Mouse (Mus musculus) cerebellum, adult 11-12 months (tissue): ENCODE measurements at regions not wholly inside any gene's neighbourhood (a gene's known extent, or its start where the extent isn't known, plus 50 kb on each side); places are given as distances from the start of the nearest gene placed in this dataset.

Experiments
- DNase-seq: peaks from one replicate; pipeline ENCODE4 v3.0.0; 2022

DNA sequence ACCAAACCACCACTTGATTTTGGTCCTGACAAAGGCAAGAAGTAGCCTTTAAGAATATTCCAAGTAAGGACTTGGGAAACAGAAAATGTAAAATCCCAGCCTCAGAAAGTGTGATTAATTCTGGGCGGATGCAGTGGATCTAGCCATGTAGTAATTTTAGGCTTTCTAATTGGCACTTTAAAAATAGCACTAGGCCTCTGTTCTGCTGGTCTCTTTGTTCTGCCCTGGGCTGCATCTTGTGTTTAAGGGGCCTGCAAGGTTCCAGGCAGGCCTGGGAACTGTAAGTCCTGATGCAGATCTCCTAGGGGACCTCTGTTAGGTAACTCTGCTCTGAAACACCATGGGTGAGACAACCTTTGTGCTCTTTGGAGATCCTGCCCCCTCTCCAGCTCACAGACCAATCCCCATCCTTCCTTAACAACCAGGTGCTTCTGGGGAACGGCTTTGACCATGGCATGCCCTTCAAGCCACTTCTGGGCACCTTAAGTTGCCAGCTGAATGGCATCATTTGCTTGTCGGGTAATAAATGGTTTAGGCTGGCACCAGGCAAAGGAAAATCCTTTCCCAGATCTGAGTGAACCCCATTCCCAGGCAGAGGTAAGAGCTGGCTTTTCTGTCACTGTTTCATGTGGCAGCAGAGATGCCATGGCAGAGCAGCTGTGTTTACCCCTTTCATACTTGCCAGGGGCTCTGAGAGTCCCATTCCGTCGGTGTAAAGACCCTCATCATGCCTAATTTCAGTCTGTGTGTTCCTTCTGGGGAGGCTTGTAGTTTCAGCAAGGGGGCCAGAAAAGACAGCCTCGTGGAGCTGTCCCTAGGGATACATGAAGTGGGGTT is 115.3 kb upstream of the Peli2 start:
- DNase-seq, result no peak

DNA sequence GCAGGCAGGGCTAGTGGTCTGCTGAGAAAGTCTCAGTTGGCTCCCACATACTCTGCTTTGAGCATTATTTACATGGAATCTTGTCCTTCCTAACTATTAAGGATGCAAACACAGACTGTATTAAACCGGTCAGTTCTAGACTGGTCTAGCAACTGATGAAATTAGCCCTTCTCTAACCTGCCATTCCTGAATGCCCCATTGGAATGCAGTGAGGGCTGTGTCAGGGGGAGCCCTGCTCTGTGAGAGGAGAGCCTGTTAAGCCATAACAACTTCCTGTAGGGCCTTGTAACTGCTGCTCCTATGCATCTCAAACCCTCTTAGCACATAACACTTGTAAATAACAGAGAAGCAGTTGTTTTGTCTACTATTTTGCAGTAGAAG is 114.7 kb upstream of the Peli2 start:
- no peak for DNase-seq

DNA sequence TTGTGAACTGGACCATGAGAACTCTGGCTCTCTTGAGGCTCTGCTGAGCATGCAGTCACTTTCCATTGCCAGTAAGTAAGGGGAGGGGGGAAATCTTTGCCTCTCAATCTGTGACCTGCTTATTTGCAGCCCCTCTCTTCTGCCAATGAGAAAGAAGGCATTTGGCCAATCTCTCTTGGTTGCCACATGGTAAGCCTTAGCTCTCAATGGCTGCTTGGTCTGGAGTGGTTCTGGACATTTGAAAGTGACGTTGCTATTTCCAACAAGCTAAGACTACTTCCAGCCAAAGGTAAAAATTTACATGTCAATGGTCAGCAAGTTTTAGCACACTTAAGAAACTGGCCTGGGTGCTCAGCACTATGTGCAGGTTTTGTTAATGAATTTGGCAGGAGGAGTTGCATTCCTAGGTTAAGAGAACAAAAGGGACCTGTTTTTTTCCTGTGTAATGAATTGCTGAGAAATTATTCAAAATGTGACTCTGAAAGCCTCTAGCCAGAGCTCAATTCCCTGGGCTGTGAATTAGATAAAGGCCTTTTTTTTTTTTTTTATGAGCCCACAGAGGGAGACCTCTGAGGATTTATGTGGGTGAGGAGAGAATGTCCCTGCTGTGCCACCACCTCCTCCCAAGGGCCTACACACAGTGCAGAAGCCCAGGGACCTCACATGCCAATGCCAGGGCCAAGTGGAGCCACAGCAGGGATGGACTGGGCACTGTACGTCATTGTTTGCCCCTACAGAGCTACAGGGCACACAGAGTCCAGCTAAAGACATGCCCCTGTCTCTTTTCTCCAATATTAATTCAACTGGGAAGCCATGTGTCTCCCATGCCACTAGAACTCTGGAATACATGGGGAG is 108.0 kb upstream of the Peli2 start:
- DNase-seq, result peak; percentile 18

DNA sequence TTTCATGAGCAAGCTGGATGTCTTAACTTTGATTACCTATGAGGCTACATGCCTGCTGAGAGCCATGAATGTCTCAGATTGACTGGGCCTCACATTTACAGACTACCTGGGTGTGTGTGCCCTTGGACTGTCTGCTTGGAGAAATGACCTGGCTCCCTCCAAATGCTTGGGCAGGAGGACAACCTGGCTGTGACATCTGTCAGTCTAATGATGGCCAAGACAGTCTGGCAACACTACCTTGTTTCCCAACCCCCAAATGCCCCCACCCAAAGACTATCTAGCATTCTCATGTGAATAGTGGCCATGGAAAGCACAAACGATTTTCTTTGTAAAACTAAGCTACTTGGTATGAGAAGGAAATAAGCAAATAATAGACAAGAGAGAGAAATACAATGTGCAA is 107.2 kb upstream of the Peli2 start:
- DNase-seq, result peak; percentile 7

DNA sequence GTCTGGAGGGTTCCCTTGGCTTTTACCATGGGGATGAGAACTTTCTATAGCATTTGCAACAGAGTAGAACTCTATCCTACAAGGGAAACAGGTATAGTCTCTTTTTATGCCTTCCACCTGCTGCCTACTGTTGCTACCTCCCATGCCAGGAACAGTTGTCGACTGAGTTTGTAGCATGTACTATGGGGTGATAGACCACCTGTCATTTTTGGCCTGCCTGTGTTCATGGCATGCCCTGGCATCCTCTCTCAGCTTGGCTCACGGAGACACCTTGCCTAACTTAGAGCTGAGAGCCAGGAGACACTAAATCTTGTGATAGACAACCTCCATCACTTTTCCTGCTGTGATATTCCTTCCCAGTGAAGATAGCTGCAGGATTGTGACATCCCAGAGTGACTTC is 105.8 kb upstream of the Peli2 start:
- no peak for DNase-seq

DNA sequence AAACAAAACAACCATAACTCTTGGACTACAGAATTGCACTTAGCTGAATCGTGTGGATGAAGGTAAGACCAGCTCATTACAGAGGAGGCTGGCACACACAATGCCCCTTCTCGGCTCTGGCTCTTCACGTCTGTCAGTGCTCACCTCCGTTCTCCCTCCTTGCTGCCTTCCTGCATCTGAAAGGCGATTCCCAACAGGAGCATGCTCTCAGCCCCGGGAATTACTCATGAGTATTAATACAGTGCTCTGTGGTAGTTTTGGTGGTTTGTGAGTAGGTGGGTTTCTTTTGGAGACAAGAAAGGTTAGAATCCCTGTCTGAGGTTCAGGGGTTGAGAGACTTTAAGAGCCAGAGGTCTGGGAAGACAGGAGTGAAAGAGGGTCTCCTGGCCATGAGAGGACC is 102.7 kb upstream of the Peli2 start:
- DNase-seq, result no peak

DNA sequence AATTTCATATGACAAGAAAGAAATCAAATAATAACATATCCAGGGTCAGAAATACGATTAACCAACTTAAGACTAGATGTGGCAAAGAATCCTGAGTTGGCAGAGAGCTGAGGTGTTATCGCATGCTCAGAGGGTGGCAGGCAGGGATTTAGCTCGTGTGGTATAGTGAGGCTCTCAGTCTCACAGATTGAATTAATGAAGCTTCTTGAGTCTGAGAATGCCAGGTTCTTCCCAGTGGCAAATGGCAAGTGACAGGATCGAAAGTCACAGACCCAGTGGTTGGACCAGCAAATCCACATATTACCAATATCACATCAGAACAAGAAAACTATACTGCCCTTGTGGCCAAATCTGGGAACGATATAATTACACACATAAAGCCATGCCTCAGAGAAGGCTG is 101.3 kb upstream of the Peli2 start:
- DNase-seq, result no peak

DNA sequence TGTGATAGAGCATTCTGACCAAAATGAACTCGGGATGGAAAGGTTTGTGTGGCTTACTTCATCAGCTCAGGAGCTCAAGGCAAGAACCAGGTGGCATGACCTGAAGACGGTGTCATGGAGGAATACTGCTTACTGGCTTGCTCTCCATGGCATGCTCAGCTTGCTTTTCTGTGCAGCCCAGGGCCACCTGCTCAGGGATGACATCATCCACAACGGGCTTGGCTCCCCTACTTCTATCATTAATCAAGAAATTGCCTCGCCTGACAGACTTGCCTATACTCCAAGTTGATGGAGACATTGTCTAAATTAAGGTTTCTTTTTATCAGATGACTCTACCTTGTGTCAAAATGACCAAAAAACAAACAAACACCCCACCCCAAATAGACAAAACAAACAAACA is 98.4 kb upstream of the Peli2 start:
- no peak for DNase-seq

DNA sequence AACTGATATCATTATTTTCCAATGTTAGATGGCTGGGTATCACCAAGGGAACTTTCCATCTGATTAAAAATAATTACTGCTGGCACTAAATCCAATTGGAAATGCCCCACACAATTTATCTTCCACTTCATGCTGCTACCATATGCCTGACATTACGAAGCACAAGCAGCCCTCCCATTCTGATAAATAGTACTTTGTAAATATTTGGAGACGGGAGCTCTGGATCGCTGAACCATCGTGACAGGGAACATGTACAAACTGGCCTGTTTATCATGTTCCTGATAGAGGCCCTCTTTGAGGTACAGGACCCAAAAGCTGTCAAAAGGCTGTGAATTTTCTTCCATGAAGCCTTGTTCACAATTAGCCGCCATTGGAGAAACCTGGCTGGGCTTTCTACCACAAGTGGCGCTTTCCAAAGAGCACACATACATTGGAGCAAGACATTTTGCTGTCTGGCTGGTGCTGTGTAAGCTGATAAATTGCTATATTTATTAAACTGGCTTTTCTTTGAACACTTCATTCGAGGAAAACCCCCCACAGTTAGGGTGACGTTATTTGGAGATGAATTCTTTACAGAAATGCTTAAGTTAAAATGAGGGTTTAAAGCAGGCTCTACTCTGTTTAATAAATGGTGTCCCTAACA is 96.5 kb upstream of the Peli2 start:
- DNase-seq, result no peak

DNA sequence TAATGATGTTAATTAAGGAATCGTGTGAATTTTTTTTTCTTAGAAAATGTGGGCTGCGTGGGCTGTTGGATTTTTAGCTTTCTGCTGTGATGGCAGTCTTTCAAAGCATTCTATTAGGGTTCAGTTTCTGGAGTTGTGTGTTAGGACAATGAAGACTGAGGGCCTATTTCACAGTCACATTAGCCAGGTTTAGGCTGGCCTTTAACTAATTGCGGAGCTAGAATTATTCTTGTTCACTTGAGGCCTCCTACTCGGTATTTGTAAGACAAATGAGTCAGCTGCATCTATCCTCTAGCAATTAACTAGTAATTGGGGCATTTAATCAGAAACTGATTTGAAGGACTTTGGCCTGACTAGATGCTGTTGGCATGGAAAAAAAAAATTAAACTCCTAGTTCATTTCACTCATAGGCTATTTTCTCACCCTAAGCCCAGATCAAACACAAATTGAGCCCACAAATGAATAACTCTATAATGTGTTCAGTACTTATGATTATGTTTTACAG is 81.3 kb upstream of the Peli2 start:
- DNase-seq, result no peak

DNA sequence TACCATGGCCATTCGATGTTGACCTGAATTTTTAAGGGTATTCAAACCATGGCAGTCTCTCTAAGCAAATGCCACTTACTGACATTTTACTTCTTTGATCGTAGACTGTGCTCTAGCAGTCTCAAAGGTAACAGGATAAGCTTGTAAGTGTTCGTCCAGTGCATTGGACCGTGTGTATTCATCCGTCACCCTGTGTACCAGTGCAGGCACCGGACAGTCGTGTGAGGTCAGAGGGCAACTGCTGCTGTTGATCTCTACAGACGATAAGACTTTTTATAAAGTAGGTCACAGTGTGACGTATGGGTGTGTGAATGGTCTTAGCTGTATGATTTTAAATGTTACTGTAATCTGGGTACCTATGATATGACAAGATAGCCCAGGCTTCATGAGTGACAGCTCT is 74.5 kb upstream of the Peli2 start:
- no peak for DNase-seq

DNA sequence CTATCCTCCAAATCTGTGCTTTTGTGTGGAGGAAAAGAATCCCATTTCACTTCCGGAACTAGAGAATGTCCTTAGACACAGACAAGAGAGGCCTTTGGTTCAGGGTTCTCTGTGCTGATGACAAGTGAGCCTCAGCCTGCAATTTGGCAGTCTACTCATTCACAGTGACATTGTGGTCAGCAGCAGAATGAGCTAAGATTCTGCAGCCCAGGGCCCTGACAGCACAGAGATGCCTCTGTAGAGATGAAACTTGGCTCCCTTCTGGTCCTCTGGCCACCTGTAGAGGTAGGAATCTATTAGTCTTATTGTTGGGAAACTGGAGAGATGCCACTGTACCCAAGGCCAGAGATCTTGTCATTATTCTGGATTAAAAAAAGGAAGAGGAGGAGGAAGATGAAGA is 73.8 kb upstream of the Peli2 start:
- no peak for DNase-seq

DNA sequence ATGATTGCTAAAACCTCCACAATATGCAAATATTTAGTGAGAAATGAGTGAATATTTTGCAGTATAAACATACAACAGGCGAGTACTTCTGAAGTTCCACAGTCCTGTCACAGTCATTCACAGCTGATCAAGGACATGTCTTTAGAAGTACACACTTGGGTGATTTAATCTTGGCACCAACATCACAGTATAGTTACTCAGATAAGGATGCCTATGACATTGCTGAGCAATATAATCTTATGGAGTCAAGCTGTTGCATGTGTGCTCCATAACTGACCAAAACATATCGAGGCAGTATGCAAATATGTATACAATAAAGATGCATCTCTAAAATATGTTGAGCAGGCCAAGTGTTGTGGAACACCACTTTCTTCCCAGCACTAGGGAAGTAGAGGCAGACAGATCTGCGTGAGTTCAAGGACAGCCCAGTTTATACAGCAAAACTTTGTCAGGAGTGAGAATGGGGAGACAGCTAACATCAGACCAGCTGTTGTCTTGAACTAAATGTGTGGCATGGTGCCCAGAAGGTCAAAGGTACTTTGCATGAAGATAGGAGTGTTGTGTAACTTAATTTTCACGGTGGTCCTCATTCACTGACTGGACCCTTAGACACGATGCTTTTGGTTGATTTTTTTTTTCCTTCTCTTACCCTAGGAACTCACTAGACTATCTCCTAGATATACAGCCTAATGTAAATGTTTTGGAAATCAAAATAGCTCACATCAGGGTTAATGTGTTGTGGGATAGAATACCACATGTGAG is 70.7 kb upstream of the Peli2 start:
- DNase-seq, result no peak

DNA sequence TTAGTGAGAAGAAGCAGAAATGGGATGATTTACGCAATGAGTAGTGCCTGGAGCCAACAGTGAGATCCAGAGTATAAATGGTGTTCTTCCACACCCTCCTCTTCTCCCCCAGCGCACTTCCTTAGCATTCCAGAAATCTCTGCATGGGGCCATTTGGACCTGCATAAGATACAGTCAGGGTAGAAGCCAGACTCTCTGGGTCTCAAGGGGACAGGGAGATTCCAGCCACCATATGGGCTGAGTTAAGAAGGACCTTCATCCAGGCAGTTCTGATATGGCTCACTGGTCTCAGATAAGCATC is 70.2 kb upstream of the Peli2 start:
- no peak for DNase-seq

DNA sequence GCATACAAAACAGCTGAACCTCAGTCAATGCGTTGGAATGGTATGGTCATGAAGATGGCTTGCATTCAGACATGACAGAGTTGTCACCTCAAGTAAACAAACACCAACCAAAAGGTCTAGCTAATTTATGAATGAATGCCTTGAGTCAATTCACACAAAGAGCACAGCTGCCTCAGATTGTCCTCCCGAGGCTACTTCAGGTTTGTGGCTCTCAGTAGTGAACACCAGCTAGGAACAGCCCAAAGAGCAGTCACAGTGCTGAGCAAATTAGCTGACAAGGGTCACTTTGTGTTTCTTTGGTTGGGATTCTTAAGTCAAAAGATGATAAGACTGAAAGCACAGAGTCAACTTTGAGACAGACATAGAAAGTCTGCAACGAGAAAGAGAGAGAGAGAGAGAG is 68.7 kb upstream of the Peli2 start:
- DNase-seq, result no peak

DNA sequence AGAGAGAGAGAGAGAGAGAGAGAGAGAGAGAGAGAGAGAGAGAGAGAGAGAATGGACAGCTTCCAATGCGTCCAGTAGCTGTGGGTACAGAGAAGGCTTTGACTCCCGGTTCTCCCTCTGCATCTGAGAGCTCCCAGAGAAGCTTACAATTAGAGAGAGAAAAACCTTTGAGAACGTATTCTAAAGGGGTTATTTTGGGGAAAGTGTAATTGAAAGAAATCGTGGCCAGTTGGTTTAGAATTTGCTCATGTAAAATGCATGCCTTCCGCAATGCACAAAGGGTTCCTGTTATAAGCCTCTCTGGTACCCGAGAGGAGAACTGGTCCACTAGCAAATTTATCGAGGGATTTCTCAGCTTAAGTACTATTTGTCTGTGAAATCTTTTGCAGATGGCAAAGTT is 68.2 kb upstream of the Peli2 start:
- DNase-seq, result no peak

DNA sequence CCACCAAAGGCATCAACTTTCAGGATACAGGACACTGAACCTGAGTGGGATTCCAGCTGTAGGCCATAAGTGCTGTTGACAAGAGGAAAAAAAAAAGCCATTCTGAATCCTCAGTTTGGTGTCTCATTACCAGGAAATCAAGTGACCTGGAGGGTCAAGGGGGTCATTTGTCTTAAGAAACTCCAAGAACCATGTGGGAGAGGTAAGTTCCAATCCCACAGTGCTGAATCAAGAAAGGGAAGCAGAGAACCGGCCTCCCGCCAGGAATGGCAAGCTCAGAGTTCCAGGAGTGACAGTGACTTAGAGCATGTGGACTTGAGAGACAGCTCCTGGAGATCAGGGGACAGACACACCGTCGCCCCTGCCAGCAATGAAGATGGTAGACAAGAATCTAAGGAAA is 67.5 kb upstream of the Peli2 start:
- DNase-seq, result no peak

DNA sequence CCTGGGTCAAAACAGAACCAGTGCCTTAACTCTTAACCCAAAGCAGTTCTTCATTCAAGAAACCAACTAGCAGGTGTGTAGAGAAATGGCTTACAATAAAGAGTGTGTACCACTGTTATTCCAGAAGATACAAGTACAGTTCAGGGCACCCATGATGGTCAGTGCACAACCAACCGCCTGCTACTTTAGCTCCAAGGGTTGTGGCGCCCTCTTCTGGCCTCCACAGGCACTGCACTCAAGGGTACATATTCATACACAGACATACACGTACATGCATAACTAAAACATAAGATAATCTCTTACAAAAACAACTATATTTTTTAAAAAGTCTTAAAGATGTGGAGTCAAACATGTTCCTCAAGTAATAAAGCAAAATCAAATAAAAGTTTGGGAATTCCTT is 65.9 kb upstream of the Peli2 start:
- DNase-seq, result no peak

DNA sequence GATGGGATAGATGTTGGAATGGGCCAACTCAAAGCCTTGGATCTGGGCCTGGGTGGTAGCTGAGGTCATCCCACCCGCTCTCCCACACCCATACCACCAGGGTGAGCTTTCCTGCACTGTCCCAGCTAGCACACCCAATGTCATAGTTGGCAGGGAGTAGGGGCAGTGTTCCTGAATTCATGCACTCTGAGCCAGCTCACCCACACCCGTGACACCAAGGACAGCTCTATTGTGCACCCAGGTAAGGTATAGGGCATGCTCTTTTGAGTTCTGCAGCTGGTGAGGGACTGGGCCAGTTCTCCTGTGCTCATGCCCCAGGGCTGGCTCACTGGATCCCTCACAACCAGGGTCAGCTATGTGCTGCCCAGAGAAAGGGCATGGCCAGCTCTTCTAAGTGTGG is 64.8 kb upstream of the Peli2 start:
- no peak for DNase-seq

DNA sequence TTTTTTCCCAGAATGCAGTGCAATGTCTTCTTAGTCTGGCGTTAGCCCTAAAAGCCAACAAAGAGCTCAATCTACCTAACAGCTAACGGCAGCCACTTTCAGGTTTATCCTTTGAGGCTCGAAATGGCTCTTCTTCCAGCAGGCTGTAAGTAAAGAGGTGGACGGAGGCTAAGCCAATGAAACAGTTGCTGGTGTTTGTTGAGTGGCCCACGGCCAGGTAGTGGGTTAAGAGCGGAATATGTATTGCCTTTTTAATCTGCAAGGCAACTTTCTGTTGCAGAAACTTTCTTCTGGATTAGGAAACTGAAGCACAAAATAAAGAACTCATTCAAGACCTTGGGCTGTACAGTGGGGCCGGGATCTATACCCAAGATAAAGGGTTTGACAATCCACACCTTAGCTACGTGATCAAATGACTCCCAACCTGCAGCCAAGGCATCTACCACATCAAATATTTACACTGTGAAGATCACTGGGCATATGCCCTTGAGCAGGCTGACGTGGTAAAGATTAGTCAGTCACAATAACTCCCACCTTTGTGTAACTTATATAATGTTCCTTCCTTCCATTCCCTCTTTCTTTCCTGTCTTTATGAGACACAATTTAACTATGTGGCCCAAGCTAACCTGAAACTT is 62.3 kb upstream of the Peli2 start:
- no peak for DNase-seq

DNA sequence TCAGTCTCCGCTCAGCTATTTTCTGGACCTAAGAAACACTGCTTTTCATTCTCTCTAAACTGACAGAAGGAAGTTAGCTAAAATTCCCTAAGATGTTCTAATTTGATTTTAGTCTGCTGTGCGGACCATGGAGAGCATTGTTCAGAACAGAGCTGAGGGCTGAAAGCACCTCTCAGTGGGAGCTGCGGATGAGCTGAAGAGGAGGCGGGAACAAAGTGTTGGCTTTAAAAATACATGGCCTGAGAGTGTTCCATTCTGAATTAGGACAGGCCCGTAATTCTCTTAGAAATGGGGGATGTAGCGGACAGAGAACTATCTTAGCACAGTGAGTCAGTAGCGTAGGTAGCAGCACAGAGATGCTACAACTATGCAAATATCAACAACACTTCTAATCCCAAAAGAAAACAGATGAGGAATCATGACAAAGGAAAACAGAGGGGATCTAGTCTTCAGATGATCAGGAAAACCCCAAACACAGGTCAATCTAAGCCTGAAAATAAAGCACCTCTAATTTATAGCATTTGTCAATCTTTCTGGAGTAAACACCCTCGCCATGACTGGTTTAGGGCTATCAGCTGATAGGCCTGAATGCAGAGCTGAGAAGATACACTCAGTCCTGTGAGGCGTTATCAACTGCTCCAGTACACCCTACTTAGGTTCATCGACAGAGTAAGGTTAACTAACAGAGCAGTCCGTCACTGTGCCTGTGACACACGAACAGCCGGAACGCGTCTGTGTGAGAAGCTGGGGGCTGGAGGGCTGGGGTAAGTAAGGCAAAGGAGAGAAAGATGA is 60.8 kb upstream of the Peli2 start:
- DNase-seq, result no peak

DNA sequence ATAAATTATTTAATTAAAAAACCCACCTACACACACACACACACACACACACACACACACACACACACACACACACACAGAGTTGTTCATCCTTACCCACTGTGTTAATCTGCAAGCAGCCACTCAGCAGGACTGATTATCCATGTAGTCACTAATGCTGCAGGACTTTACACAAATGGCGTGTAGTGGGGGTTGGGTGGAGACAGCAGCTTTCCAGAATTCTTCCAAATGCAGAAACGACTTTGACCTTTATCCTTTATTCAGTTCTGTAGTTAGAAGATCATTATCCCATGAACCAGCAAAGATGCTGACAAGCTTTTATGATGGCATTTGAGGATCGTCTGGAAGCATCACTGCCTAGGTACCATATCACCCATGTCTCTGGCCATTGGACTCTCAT is 52.0 kb upstream of the Peli2 start:
- no peak for DNase-seq
